Mouse (Mus musculus) liver, embryonic 15.5 days (tissue): ENCODE measurements at regions not wholly inside any gene's neighbourhood (a gene's known extent, or its start where the extent isn't known, plus 50 kb on each side); places are given as distances from the start of the nearest gene placed in this dataset.

Source experiments
- ATAC-seq: fragments of 200-750 bp; cut with Nextera tagmentation; 2 replicates; pipeline ENCODE4 v1.8.0; 2017; ENCODE audit warnings: moderate number of reproducible peaks, mild to moderate bottlenecking, moderate library complexity; ENCODE audit not compliant: insufficient read depth
- H3K27ac ChIP-seq: fragments of 300-500 bp; sonication (generic); replicated peaks from 2 replicates; pipeline ENCODE4 v1.5.1; 2015; ENCODE audit warnings: mild to moderate bottlenecking, inconsistent platforms
- H3K27me3 ChIP-seq: fragments of 300-500 bp; sonication (generic); 2 replicates; pipeline ENCODE4 v1.6.1; 2015; ENCODE audit warnings: mild to moderate bottlenecking, inconsistent platforms
- H3K36me3 ChIP-seq: fragments of 300-500 bp; sonication (generic); replicated peaks from 2 replicates; pipeline ENCODE4 v1.6.1; 2015; ENCODE audit warnings: moderate library complexity, mild to moderate bottlenecking, inconsistent platforms
- H3K4me1 ChIP-seq: fragments of 300-500 bp; sonication (generic); replicated peaks from 2 replicates; pipeline ENCODE4 v1.6.1; 2015; ENCODE audit warnings: inconsistent platforms
- H3K4me2 ChIP-seq: fragments of 300-500 bp; sonication (generic); 2 replicates; pipeline ENCODE4 v1.6.1; 2015; ENCODE audit warnings: moderate library complexity, mild to moderate bottlenecking, inconsistent platforms
- H3K4me3 ChIP-seq: fragments of 300-500 bp; sonication (generic); replicated peaks from 2 replicates; pipeline ENCODE4 v1.5.1; 2015; ENCODE audit warnings: mild to moderate bottlenecking, inconsistent platforms
- H3K9ac ChIP-seq: fragments of 300-500 bp; sonication (generic); 2 replicates; pipeline ENCODE4 v1.6.1; 2015; ENCODE audit warnings: moderate library complexity, mild to moderate bottlenecking, inconsistent platforms
- H3K9me3 ChIP-seq: fragments of 300-500 bp; sonication (generic); replicated peaks from 2 replicates; pipeline ENCODE4 v1.6.1; 2016; ENCODE audit warnings: inconsistent platforms
- WGBS: fragments of 180-500 bp; shearing (Covaris S2); methylation state at CpG from one replicate; pipeline ENCODE4 v1.1.7; 2015; ENCODE audit warnings: mixed read lengths; ENCODE audit not compliant: insufficient replicate concordance; 5-methylcytosine and 5-hydroxymethylcytosine counted together

DNA sequence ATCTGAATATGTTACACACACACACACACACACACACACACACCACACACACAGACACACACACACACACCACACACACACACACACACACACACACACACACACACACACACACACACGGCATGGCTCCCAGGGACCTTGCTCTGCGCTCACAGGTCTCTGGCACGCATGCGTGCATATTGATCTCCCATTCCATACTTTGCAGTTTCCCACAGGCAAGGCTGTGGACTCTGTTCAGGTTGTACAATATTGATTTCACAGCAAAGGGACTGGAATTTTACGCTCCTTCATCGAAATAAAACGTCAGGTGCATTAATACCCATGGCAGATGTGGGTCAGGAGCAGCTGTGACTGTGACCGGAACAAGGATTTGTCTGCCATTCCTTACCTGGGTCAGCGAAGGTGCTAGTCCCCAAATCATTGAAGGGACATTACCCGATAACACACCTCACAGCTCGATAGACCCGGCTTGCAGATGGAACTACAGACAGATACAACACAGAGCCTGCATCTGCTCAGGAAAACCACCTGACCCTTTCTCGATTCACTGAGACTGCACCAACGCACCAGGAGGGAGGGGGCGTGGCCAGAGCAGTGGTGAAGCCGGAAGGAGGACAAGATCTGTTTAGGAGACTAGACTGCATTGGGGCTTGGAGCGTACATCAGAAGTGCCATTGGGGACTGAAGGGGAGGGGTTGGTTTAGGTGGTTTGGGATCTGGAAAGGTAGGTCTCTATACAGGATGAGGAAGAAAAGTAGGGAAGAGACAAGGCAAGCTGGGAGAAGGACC, 91.1 kb upstream of the Sulf2 start:
- ATAC-seq = no peak; the same call in 1 of the 2 replicates
- Histone ChIP-seq H3K36me3 (no peaks in the 10 kb centered on the region), H3K4me2 (peak overlapping the region; percentile 29), H3K4me3 (no peak overlapping the region), H3K4me1 (peaks cover 4% of the 10 kb centered on the region; the same call in 1 of the 2 replicates), H3K27ac (no peak overlapping the region), H3K27me3 (no peaks in the 10 kb centered on the region), H3K9ac (no peak overlapping the region), H3K9me3 (no peaks in the 10 kb centered on the region)
- WGBS = 56% methylated on average over 17 of the region's 17 CpGs

DNA sequence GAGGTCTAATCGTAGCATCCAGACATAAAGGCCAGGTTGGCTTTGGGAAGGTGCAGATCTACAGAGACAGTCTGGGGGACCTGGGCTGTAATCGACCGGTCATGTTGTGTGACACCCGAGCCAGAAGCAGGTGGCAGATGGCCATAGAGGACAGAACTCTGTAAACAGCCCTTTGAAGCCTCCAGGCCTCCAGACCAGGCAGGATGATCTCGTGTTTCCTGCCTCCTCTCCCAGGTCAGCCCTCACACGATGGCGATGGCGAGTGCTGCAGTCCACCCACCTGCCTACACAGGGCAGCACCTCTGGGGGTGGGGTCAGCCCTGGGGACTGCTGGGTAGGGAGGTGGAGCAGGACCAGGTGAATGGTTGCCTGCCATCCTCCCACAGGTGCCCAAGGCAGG, 89.8 kb upstream of the Sulf2 start:
- H3K4me3 ChIP-seq = no peak overlapping the region
- H3K9me3 ChIP-seq = no peaks in the 10 kb centered on the region
- no peaks in the 10 kb centered on the region for H3K36me3 ChIP-seq
- H3K27me3 ChIP-seq = no peaks in the 10 kb centered on the region
- ATAC-seq = peak; percentile 55
- H3K4me2 ChIP-seq = no peak overlapping the region
- no peak overlapping the region for H3K9ac ChIP-seq
- H3K4me1 ChIP-seq = peaks cover 4% of the 10 kb centered on the region; the same call in 1 of the 2 replicates
- no peak overlapping the region for H3K27ac ChIP-seq
- WGBS = 31% methylated on average over 8 of the region's 8 CpGs

DNA sequence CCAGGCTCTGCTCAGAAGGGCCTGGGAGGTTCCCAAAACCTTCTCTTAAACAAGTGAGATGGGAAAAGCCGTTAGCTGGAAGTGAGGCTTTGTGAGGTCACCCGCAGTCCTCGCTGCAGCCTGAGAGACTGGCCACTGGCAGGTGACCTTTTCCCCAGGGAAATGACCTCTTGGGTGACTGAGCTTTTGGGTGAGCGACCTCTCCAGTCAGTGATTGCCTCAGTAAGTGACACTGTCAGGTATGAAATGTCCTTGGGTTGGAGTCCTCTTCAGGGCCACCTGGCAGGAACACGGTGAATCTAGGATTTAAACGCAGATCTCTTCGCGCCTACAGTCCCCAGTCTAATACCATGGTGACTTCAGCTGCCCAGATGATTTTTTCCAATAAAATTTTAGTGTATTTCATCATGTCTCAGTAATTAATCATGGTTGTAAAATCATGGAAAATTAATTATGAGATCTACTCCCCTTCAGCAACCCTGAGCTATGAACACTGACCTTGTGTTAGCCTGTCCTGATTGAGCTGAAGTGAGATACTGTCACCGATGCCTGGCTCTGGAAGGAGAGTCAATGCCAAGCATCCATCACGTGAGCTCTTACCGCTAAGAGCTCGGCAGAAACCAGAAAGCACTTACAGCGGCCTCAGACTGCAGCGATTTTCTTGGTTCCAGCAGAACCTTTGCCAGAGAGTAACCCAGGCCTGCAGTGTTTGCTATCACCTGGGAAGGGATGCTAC, 87.5 kb upstream of the Sulf2 start:
- Histone ChIP-seq H3K36me3 (no peaks in the 10 kb centered on the region), H3K9ac (no peak overlapping the region), H3K27me3 (no peaks in the 10 kb centered on the region), H3K4me2 (no peak overlapping the region), H3K27ac (no peak overlapping the region), H3K9me3 (no peaks in the 10 kb centered on the region), H3K4me1 (peaks cover 4% of the 10 kb centered on the region; the same call in 1 of the 2 replicates), H3K4me3 (no peak overlapping the region)
- ATAC-seq = no peak
- WGBS = 69% methylated on average over 14 of the region's 14 CpGs

DNA sequence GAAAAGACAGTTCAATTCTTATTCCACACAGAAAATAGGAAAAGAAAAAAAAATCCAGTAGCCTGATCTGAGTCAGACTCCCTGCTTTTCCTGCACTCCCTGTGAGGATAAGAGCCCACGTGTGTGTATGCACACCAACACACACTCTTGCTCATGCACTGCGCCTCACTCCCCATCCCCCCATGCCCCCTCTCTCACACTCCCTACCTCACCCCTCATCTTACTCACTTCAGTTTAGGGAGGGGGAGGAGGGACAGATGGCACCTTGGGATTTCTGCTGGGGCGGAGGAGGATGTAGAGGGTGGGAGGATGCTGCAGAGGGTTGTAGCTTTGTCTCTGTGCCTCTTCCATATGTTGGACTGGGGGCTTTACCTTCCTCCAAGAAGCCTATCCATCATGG, 85.8 kb upstream of the Sulf2 start:
- Histone ChIP-seq H3K4me1 (peaks cover 4% of the 10 kb centered on the region; the same call in 1 of the 2 replicates), H3K27ac (no peak overlapping the region), H3K27me3 (no peaks in the 10 kb centered on the region), H3K4me2 (no peak overlapping the region), H3K9me3 (no peaks in the 10 kb centered on the region), H3K9ac (no peak overlapping the region), H3K36me3 (no peaks in the 10 kb centered on the region), H3K4me3 (no peak overlapping the region)
- no peak for ATAC-seq
- WGBS = 67% methylated on average over 3 of the region's 3 CpGs

DNA sequence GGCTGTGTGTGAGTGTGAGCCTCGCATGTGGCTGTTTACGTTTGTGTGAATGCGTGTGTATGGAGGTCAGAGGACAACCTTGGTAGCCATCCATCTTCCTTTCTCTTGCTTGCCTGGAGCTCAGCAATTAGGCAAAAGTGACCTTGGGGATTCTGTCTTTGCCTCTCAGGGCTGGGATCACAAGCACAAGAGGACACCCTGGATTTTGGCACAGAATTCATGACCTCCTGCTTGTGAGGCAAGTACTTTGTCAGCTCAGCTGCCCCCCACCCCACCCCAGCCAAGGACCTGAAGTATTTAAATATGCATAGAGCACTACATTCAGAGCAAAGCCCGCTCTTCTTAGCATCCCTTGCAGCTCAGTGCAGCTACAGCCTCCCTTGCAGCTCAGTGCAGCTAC, 84.6 kb upstream of the Sulf2 start:
- H3K4me1 ChIP-seq = 0 out of 2 replicates have a peak, but pooled peaks cover 2% of the 10 kb centered on the region
- no peak for ATAC-seq
- H3K4me3 ChIP-seq = no peak overlapping the region
- H3K36me3 ChIP-seq = no peaks in the 10 kb centered on the region
- H3K27me3 ChIP-seq = no peaks in the 10 kb centered on the region
- no peak overlapping the region for H3K27ac ChIP-seq
- H3K9me3 ChIP-seq = no peaks in the 10 kb centered on the region
- H3K4me2 ChIP-seq = no peak overlapping the region
- H3K9ac ChIP-seq = no peak overlapping the region
- WGBS = 64% methylated on average over 4 of the region's 4 CpGs

DNA sequence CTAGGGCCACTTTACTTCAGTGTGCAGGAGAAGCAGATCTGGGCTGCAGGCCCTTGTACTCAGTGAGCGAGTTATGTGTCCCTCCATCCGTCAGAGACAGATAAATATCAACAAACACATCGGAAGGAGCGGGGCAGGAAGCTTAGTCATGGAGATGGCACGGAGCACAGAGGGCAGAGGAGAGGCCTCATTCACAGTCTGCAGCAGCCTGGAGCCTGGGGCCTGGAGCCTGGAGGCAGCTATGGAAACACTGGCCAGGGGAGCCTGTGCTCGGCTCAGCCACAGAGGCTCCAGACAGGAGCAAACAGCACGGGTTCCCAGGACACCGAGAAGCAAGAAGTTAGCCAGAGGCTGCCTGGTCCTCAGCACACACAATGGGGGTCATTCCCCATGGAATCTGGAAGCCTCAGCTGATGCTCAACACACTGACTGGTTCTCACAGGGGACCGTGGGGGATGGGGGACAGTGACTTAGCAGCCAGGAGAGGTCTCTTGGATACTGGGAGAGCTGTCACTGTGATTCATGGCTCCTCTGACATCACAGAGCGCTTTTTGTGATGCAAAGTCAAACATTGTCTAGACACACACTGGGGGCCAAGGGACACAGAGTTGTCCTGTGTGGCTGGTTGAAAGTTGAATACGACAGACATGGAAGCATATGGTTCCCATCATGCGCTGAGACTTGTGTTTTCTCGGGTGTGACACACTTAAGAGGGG, 82.2 kb upstream of the Sulf2 start:
- Histone ChIP-seq H3K27me3 (no peaks in the 10 kb centered on the region), H3K4me1 (peaks cover 18% of the 10 kb centered on the region), H3K4me3 (no peak overlapping the region), H3K4me2 (no peak overlapping the region), H3K9ac (no peak overlapping the region), H3K9me3 (no peaks in the 10 kb centered on the region), H3K27ac (no peak overlapping the region), H3K36me3 (no peaks in the 10 kb centered on the region)
- 46% methylated on average over 13 of the region's 13 CpGs for WGBS
- ATAC-seq = no peak

DNA sequence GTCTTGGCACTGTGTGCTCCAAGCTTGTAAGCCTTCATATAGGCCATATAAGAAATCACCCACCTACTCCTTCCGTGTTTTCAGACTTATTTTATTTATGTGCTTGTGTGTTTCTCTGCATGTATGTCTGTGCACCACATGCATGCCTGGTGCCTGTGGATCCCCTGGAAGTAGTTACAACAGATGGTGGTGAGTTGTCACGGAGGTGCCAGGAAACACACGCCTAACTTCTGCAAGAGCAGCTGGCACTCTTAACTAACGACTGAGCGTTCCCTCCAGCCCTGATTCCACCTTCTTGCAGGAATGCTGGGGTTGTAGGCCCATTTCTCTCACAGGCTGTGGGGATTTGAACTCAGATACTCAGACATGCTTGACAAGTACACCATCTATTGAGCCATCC, 80.6 kb upstream of the Sulf2 start:
- no peaks in the 10 kb centered on the region for H3K9me3 ChIP-seq
- WGBS = 64% methylated on average over 5 of the region's 5 CpGs
- H3K27ac ChIP-seq = no peak overlapping the region
- no peak overlapping the region for H3K4me2 ChIP-seq
- peaks cover 20% of the 10 kb centered on the region for H3K4me1 ChIP-seq
- H3K36me3 ChIP-seq = no peaks in the 10 kb centered on the region
- ATAC-seq = no peak
- H3K4me3 ChIP-seq = no peak overlapping the region
- H3K9ac ChIP-seq = no peak overlapping the region
- no peaks in the 10 kb centered on the region for H3K27me3 ChIP-seq

DNA sequence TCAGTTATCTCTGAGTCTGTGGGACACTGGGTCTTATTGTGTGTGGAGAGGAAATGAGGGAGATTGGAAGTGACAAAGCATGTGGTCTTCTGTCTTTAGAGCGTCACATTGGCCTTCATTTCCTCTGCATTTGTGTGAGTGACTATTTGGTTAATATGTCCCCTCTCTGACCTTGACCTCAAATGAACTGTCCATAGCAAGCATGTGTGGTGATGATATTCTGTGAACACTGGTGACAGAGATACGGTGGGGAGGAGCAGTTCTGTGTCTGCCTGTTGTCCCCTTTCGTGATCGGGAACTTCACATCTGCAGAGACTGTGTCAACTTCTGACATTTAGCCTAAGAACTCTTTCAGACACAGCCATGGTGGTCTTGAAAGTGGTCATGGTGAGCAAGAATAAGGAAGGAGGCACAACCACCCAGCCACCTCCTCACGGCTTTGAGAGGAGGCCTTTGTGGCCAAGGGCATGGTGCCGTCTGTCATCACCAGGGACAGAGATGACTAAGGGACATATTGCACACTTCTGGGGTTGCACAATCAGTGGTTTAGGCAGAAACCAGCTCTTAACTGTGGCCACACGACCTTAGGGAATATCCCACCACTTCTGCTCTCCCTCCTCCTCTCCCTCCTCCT, 79.2 kb upstream of the Sulf2 start:
- H3K4me2 ChIP-seq = no peak overlapping the region
- H3K27me3 ChIP-seq = no peaks in the 10 kb centered on the region
- peaks cover 20% of the 10 kb centered on the region for H3K4me1 ChIP-seq
- no peaks in the 10 kb centered on the region for H3K9me3 ChIP-seq
- no peak overlapping the region for H3K27ac ChIP-seq
- no peak overlapping the region for H3K4me3 ChIP-seq
- H3K9ac ChIP-seq = no peak overlapping the region
- H3K36me3 ChIP-seq = no peaks in the 10 kb centered on the region
- 35% methylated on average over 7 of the region's 7 CpGs for WGBS
- peak; percentile 58 for ATAC-seq

DNA sequence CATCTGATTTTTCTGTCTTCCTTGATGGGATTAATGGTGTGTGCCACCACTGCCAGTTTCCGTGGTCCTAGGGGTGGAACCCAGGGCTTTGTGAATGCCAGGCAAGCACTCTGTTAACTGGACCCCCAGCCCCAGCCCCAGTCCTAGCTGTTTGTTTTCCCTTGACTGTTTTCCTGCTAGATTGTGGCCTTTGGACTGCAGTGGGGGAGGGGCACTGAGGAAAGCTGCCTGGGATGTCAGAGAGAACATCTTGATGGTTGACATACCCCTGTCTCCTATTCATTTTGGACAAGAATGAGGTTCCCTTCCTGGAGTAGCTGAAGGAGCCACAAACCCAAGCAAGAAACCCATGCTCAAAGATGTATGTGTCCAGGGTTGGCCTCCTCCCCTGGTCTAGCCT, 77.8 kb upstream of the Sulf2 start:
- Histone ChIP-seq H3K36me3 (no peaks in the 10 kb centered on the region), H3K9ac (no peak overlapping the region), H3K4me1 (peaks cover 20% of the 10 kb centered on the region), H3K4me3 (no peak overlapping the region), H3K27me3 (no peaks in the 10 kb centered on the region), H3K4me2 (no peak overlapping the region), H3K9me3 (no peaks in the 10 kb centered on the region), H3K27ac (no peak overlapping the region)
- 54% methylated on average over 1 of the region's 1 CpGs for whole genome bisulfite sequencing
- no peak for ATAC-seq

DNA sequence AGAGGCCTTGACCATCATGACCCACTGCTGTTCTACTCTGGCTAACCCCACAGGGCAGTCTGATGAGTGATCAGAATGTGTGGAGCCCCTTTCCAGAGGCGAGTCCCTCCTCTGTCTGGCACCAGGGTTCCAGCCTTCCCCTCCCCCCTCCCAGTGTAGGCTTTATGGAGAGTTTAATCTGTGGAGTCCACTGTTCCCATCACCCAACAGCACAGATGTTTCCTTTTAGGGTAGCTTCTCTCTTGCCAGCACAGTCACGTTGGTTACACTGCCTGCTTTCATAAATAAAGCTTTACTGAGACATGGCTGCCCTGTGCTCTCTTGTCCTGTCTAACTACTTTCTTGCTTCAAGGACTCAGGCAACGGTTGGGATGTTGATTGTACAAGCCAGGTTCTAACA, 76.9 kb upstream of the Sulf2 start:
- H3K4me1 ChIP-seq = peaks cover 20% of the 10 kb centered on the region
- H3K9me3 ChIP-seq = no peaks in the 10 kb centered on the region
- no peak overlapping the region for H3K9ac ChIP-seq
- no peak overlapping the region for H3K4me3 ChIP-seq
- H3K27me3 ChIP-seq = no peaks in the 10 kb centered on the region
- no peak for ATAC-seq
- H3K27ac ChIP-seq = no peak overlapping the region
- WGBS = 35% methylated on average over 3 of the region's 3 CpGs
- H3K4me2 ChIP-seq = no peak overlapping the region
- no peaks in the 10 kb centered on the region for H3K36me3 ChIP-seq

DNA sequence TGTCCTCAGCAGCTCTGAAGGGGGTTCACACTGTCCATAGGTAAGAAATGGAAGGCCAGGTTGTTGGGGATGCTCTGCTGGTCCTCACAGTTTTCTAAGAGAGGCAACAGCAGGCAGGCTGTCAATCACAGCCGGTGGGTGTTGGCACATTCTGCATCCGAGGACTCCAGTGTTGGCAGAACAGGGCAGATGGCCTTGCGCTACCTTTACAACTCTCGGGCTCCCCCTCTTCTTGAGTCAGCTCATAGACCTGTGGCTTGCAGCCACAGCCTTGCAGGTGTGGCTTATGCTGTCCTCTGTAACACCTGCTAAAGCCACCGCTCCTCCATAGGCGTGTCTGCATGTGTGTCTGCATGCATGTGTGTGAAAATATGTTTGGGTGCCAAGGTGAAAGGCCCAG, 75.2 kb upstream of the Sulf2 start:
- Histone ChIP-seq H3K27me3 (no peaks in the 10 kb centered on the region), H3K36me3 (no peaks in the 10 kb centered on the region), H3K9me3 (no peaks in the 10 kb centered on the region), H3K4me3 (no peak overlapping the region), H3K4me2 (no peak overlapping the region), H3K27ac (no peak overlapping the region), H3K9ac (no peak overlapping the region), H3K4me1 (peaks cover 19% of the 10 kb centered on the region)
- 65% methylated on average over 6 of the region's 6 CpGs for WGBS
- no peak for ATAC-seq
